Mouse (Mus musculus): ENCODE measurements around the gene Ttc30a1. TPM values are rescaled to one million over a fixed set of nuclear protein-coding genes. Genes with fewer than 3 reads are reported as not detected.
"Not testable (repeated sequence)": the region's sequence is repeated elsewhere in the genome, so short reads cannot be mapped to it uniquely, and the experiment has no call there.

Ttc30a1 gene
- polyA plus RNA-seq, 1 experiment from 2014 or later: 9.7 TPM

DNA sequence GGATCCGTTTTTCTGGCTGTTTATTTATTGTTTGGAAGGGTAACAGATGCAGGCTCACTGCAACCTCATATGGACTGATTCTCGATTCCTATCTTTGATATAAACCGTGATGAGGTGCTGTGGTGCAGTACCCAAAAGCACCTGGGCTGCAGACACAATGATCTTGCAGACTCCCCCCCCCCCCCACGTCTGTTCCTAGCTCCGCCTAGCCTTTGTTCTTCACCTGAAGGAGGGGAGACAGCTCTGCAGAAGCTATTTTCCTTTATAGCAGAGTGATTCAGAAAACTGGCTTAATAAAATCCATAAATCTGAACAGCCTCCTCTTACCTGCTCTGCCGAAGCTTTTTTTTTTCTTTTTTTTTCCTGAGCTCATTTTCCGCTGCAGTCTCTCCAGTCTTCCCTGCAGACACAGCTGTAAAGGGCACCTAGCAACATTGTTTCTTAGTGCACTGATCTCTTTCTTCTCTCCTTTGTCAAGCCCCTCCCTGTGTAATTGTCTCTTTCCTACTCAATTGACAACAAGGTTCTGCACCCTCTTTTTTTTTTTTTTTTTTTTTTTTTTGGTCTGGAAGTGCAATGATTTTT is 7.1 kb upstream of the Ttc30a1 start:
- Histone ChIP-seq H3K36me3 (ENCODE audit: control insufficient read depth, insufficient read depth, low read length) (no peaks in the 10 kb centered on the region), H3K27me3 (ENCODE audit: control insufficient read depth, insufficient read depth, low read length) (no peaks in the 10 kb centered on the region), H3K27ac (replicated peaks; ENCODE audit: low read depth, low read length) (peak overlapping the region; percentile 82), H3K4me2 (ENCODE audit: low read length) (peak overlapping the region; percentile 35), H3K4me3 (replicated peaks; ENCODE audit: low read depth, low read length) (no peak overlapping the region), H3K4me1 (ENCODE audit: control insufficient read depth, insufficient read depth, low read length) (peaks cover 14% of the 10 kb centered on the region), H3K9me3 (ENCODE audit: control insufficient read depth, low read length) (no peaks in the 10 kb centered on the region), H3K9ac (replicated peaks; ENCODE audit: low read length) (peak overlapping the region; percentile 41)
- WGBS: 26% methylated on average over 7 of the region's 7 CpGs
- ATAC-seq (ENCODE audit: low FRiP score, low TSS enrichment): peak; percentile 44; the same call in 1 of the 2 replicates
- peak; percentile 70 for DNase-seq

DNA sequence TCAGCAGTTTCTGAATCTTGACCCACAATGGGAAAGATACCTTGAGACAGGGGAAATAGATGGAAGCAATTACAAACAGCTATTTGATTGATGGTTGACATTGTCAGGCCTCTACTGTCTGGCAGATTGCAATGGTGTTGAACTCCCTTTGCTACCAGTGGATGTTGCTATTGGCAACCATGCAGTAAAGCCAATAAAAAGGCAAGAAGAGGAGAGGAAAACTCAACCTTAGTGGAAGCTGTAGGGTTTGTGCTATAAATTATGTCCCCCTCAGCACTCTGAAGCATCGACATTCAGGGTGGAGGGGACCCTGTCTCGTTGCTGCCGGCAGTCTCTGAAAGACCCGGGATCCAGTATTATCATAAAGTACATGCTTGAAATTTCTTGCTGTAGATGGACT is 6.6 kb upstream of the Ttc30a1 start:
- Histone ChIP-seq H3K4me1 (ENCODE audit: control insufficient read depth, insufficient read depth, low read length) (peaks cover 14% of the 10 kb centered on the region), H3K36me3 (ENCODE audit: control insufficient read depth, insufficient read depth, low read length) (no peaks in the 10 kb centered on the region), H3K4me2 (ENCODE audit: low read length) (peak overlapping the region; percentile 35), H3K27me3 (ENCODE audit: control insufficient read depth, insufficient read depth, low read length) (no peaks in the 10 kb centered on the region), H3K9me3 (ENCODE audit: control insufficient read depth, low read length) (no peaks in the 10 kb centered on the region), H3K4me3 (replicated peaks; ENCODE audit: low read depth, low read length) (no peak overlapping the region), H3K9ac (replicated peaks; ENCODE audit: low read length) (peak overlapping the region; percentile 41), H3K27ac (replicated peaks; ENCODE audit: low read depth, low read length) (peak overlapping the region; percentile 82)
- ATAC-seq (ENCODE audit: low FRiP score, low TSS enrichment): peak; percentile 53
- peak; percentile 68 for DNase-seq
- WGBS: 32% methylated on average over 4 of the region's 4 CpGs

DNA sequence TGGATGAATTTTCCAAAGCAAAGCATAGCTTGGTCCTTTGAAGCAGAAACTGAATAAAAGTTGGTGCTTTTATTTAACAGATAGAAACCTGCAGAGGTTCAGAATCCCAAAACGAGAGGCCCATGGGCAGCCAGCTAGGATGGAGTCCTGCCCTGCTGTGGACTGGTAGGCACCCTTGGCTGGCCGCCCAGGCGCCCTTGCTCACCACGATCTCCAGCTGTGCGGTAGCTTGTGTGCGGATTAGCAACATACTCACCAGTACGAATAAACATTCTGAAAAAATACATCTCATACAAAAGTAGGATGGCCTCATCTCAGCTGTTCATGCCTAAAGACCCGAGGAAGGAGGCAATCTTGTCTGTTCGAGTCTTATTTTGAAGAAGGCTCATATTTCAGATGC is 6.0 kb upstream of the Ttc30a1 start:
- Histone ChIP-seq H3K4me1 (ENCODE audit: control insufficient read depth, insufficient read depth, low read length) (peaks cover 14% of the 10 kb centered on the region), H3K9me3 (ENCODE audit: control insufficient read depth, low read length) (no peaks in the 10 kb centered on the region), H3K27ac (replicated peaks; ENCODE audit: low read depth, low read length) (peak overlapping the region; percentile 82), H3K4me3 (replicated peaks; ENCODE audit: low read depth, low read length) (no peak overlapping the region), H3K36me3 (ENCODE audit: control insufficient read depth, insufficient read depth, low read length) (no peaks in the 10 kb centered on the region), H3K27me3 (ENCODE audit: control insufficient read depth, insufficient read depth, low read length) (no peaks in the 10 kb centered on the region), H3K4me2 (ENCODE audit: low read length) (no peak overlapping the region), H3K9ac (replicated peaks; ENCODE audit: low read length) (no peak overlapping the region)
- 76% methylated on average over 9 of the region's 9 CpGs for WGBS
- DNase-seq: no peak
- no peak for ATAC-seq (ENCODE audit: low FRiP score, low TSS enrichment)

DNA sequence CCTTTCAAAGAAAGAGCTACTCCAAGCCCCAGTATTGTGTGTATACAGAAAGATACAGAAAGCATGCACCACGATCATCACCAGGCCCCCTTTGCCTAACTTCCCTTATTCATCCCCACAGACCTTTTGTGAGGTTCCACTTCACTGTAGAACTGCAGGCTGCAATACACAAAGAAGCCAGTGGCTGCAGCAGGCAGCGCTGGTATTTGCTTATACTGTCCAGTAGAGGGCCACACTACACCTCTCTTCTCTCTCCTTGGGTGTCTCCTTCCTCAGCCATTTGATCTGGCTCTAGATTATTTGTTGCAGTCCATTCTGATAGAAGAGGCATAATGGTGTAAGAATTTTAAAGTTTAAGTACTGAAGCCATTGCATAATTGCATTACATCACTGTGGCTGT is 3.4 kb upstream of the Ttc30a1 start:
- no peak overlapping the region for H3K4me3 ChIP-seq (replicated peaks; ENCODE audit: low read depth, low read length)
- no peaks in the 10 kb centered on the region for H3K9me3 ChIP-seq (ENCODE audit: control insufficient read depth, low read length)
- no peak overlapping the region for H3K9ac ChIP-seq (replicated peaks; ENCODE audit: low read length)
- no peak overlapping the region for H3K4me2 ChIP-seq (ENCODE audit: low read length)
- ATAC-seq (ENCODE audit: low FRiP score, low TSS enrichment) (peak; percentile 69), DNase-seq (peak; percentile 91)
- 7% methylated on average over 2 of the region's 2 CpGs for WGBS
- no peaks in the 10 kb centered on the region for H3K36me3 ChIP-seq (ENCODE audit: control insufficient read depth, insufficient read depth, low read length)
- H3K27ac ChIP-seq (replicated peaks; ENCODE audit: low read depth, low read length): peak overlapping the region; percentile 15; the same call in 1 of the 2 replicates
- peaks cover 14% of the 10 kb centered on the region for H3K4me1 ChIP-seq (ENCODE audit: control insufficient read depth, insufficient read depth, low read length)
- H3K27me3 ChIP-seq (ENCODE audit: control insufficient read depth, insufficient read depth, low read length): no peaks in the 10 kb centered on the region

DNA sequence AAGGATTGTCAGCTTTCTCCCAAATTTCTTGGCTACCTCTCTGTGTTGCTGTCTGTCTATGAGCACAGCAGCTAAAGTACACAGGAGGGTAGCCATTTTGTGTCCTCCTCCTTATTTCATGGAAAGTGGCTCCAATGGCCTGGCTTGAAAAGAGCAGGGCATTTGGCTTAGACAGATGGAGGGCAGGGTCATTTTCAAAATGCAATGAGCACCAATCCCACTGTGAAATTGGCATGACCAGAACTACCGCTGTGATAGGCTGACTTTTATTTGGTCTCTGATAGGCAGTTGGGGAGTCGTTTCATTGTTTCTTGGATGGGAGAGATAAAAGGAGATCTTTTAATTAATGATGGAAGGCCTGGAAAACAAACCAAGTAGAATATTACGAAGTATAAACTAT is 2.1 kb upstream of the Ttc30a1 start:
- 78% methylated on average over 3 of the region's 3 CpGs for WGBS

DNA sequence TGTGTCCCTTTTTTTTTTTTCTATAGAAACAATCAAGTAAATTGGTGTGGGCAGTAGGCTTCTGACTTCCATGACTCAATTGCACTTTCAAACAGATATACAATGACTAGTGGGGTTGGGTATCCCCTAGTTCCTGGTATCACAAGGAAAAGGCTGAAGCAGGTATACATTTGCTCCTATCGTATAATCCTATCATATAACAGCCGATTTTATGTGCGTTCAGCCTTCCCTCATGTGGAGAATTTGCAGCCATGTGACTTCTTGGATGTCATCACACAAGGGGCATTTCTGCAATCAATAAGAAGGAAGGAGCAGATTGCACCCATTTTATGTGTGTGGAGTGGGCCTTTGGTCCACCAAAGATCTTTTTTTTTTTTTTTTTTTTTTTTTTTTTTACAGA is 1.3 kb upstream of the Ttc30a1 start:
- no peak overlapping the region for H3K4me2 ChIP-seq (ENCODE audit: low read length)
- H3K9me3 ChIP-seq (ENCODE audit: control insufficient read depth, low read length): no peaks in the 10 kb centered on the region
- WGBS: over 99% methylated on average over 3 of the region's 3 CpGs
- H3K4me1 ChIP-seq (ENCODE audit: control insufficient read depth, insufficient read depth, low read length): peaks cover 5% of the 10 kb centered on the region
- no peak for ATAC-seq (ENCODE audit: low FRiP score, low TSS enrichment)
- H3K36me3 ChIP-seq (ENCODE audit: control insufficient read depth, insufficient read depth, low read length): no peaks in the 10 kb centered on the region
- no peaks in the 10 kb centered on the region for H3K27me3 ChIP-seq (ENCODE audit: control insufficient read depth, insufficient read depth, low read length)
- no peak overlapping the region for H3K9ac ChIP-seq (replicated peaks; ENCODE audit: low read length)
- H3K27ac ChIP-seq (replicated peaks; ENCODE audit: low read depth, low read length): no peak overlapping the region
- DNase-seq: no peak
- H3K4me3 ChIP-seq (replicated peaks; ENCODE audit: low read depth, low read length): no peak overlapping the region

More for the DNA sequence above, 2.1 kb upstream of the Ttc30a1 start:
- H3K27ac ChIP-seq (replicated peaks; ENCODE audit: low read depth, low read length): no peak overlapping the region
- H3K9me3 ChIP-seq (ENCODE audit: control insufficient read depth, low read length): no peaks in the 10 kb centered on the region
- H3K36me3 ChIP-seq (ENCODE audit: control insufficient read depth, insufficient read depth, low read length): no peaks in the 10 kb centered on the region
- H3K4me2 ChIP-seq (ENCODE audit: low read length): no peak overlapping the region
- DNase-seq (no peak), ATAC-seq (ENCODE audit: low FRiP score, low TSS enrichment) (no peak)
- no peak overlapping the region for H3K4me3 ChIP-seq (replicated peaks; ENCODE audit: low read depth, low read length)
- no peak overlapping the region for H3K9ac ChIP-seq (replicated peaks; ENCODE audit: low read length)
- H3K4me1 ChIP-seq (ENCODE audit: control insufficient read depth, insufficient read depth, low read length): peaks cover 7% of the 10 kb centered on the region
- H3K27me3 ChIP-seq (ENCODE audit: control insufficient read depth, insufficient read depth, low read length): no peaks in the 10 kb centered on the region

DNA sequence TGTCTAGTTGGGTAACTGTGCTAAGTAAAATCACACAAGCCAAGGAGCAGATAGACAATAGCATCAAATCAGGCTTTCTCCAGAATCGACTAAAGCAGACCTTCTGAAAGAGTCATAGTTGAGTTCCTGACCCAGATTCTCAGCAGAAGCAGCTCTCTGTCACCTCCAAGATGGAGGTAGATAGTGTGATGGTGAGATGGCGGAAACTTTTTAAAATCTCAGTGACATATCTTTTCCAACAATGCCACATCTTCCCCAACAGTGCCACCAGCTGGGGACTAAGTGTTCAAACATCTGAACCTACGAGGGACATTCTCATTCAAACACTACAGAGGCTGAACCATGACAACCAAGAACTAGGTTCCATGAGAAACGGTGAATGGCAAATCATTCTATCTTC is 859 bp upstream of the Ttc30a1 start:
- Histone ChIP-seq H3K4me1 (ENCODE audit: control insufficient read depth, insufficient read depth, low read length) (peaks cover under 1% of the 10 kb centered on the region), H3K27me3 (ENCODE audit: control insufficient read depth, insufficient read depth, low read length) (no peaks in the 10 kb centered on the region), H3K36me3 (ENCODE audit: control insufficient read depth, insufficient read depth, low read length) (no peaks in the 10 kb centered on the region), H3K4me3 (replicated peaks; ENCODE audit: low read depth, low read length) (no peak overlapping the region), H3K9ac (replicated peaks; ENCODE audit: low read length) (no peak overlapping the region), H3K27ac (replicated peaks; ENCODE audit: low read depth, low read length) (no peak overlapping the region), H3K4me2 (ENCODE audit: low read length) (no peak overlapping the region), H3K9me3 (ENCODE audit: control insufficient read depth, low read length) (no peaks in the 10 kb centered on the region)
- ATAC-seq (ENCODE audit: low FRiP score, low TSS enrichment) (no peak), DNase-seq (no peak)
- 95% methylated on average over 4 of the region's 4 CpGs for WGBS

DNA sequence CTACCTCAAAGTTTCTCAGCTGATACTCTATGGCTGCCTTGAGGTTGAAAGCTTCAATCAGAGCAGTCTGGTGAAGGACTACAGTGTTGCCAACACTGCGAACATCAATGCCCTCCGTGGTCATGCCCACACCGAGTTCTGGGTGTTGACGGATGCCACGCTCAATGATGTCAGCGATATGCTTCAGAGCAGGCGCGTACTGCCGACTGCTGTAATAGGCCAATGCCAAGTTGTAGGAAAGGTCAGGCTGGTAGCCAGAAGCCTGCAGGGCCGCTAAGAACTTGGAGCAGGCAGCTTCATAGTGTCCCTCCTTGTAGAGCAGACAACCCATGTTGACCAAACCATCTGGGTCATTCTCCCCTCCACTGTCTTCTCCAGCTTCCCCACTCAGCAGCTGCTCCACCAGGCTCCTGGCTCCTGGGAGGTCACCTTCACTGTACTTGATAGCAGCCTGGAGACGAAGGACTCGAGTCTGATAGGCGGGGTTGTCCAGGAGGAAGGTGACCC is 781 bp downstream of the Ttc30a1 start:
- H3K4me1 ChIP-seq (ENCODE audit: control insufficient read depth, insufficient read depth, low read length); DNase-seq; H3K9me3 ChIP-seq (ENCODE audit: control insufficient read depth, low read length); ATAC-seq (ENCODE audit: low FRiP score, low TSS enrichment); H3K9ac ChIP-seq (replicated peaks; ENCODE audit: low read length); H3K27ac ChIP-seq (replicated peaks; ENCODE audit: low read depth, low read length); H3K36me3 ChIP-seq (ENCODE audit: control insufficient read depth, insufficient read depth, low read length); H3K27me3 ChIP-seq (ENCODE audit: control insufficient read depth, insufficient read depth, low read length): not testable (repeated sequence)
- peak overlapping the region; percentile 39 for H3K4me3 ChIP-seq (replicated peaks; ENCODE audit: low read depth, low read length)
- 96% methylated on average over 13 of the region's 13 CpGs for WGBS
- H3K4me2 ChIP-seq (ENCODE audit: low read length): peak overlapping the region; percentile 68

DNA sequence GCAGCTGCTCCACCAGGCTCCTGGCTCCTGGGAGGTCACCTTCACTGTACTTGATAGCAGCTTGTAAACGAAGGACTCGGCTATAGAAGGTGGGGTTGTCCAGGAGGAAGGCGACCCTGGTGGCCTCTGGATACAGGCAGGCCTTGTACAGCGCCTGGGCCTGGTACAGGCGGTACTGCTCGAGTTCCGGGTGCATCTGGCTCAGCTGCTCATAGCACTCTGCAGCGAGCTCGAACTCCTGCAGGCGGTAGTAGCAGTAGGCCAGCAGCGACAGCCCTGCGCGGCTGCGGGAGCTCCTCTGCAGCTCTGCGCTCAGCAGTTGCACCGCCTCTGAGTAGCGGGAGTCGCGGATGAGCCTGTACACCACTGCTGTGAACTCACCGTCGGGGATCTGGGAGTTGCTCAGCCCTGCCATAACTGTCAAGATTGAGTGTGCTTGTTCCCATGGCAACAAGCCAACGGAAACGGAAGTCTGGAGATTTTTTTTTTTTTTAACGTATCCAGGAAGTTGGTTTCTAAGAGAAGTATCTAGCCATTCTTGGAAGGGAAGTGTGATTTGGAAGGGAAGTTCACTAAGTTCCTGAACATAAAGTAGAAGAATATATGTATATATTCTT is 3.9 kb downstream of the Ttc30a1 start, which contains the start of gene Ttc30a2:
Gene Ttc30a2 (minus strand): TSS at position 419 of the 617 bp plus-strand sequence.
- DNase-seq: peak; percentile 72
- H3K4me3 ChIP-seq (replicated peaks; ENCODE audit: low read depth, low read length); H3K36me3 ChIP-seq (ENCODE audit: control insufficient read depth, insufficient read depth, low read length); H3K4me2 ChIP-seq (ENCODE audit: low read length); H3K9ac ChIP-seq (replicated peaks; ENCODE audit: low read length); ATAC-seq (ENCODE audit: low FRiP score, low TSS enrichment); H3K9me3 ChIP-seq (ENCODE audit: control insufficient read depth, low read length); H3K27me3 ChIP-seq (ENCODE audit: control insufficient read depth, insufficient read depth, low read length); H3K27ac ChIP-seq (replicated peaks; ENCODE audit: low read depth, low read length); H3K4me1 ChIP-seq (ENCODE audit: control insufficient read depth, insufficient read depth, low read length): not testable (repeated sequence)
- WGBS: 26% methylated on average over 15 of the region's 24 CpGs

Data from midbrain, embryonic 14.5 days (tissue).